Mouse (Mus musculus): ENCODE results near the gene Vmn1r29.
"Not testable (repeated sequence)": the region's sequence is repeated elsewhere in the genome, so short reads cannot be mapped to it uniquely, and the experiment has no call there.

The Vmn1r29 gene

DNA sequence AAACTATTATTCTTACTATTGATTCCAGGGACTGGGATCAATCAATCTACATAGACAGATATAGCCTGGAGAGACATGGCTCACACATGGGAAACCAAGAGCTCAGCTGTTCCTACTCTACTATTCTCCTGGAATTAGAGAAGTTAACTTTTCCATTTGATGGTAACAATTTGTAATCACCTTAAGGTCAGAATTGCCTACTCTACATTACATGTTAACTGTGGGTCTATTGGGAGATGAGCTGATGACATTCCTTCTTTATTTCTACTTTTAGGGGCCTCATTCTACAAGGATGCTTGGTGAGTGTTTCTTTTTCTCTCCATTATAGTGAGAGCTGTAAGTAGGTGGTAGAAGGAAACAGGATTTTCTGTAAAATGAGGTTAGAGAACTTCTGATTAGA is at the start of gene Vmn1r29:
Gene Vmn1r29 (plus strand): TSS at position 301 of the 400 bp plus-strand sequence.
- DNase-seq (ENCODE audit: low spot score in 2 of 2) = no peak

GRCm38 (mm10) chr6:58261737-58262136 is 39.6 kb upstream of the Vmn1r29 start, which contains the start of gene Vmn1r28:
Gene Vmn1r28, plus strand, starts transcription at chr6:58262037.
- DNase-seq (ENCODE audit: low spot score in 2 of 2) = no peak

DNA sequence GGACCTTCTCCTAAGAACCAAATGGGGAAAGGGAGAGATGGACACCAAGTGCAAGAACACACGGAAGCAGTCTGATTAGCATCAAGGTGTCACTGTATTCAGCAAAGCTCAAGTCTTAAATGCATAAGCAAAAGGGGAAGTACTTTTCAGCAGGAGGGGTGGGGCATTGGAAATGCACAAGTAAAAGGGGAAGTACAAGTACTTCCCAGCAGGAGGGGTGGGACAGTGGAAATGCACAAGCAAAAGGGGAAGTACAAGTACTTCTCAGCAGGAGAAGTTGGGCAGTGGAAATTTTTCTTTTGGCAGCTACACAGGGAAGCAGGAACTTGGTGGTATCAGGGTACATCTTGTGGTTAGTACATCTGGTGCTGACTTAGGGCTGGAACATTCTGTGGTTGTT is 21.7 kb upstream of the Vmn1r29 start:
- DNase-seq (ENCODE audit: low spot score in 2 of 2) = not testable (repeated sequence)

- no peak for DNase-seq (ENCODE audit: low spot score in 2 of 2)
Observed at GRCm38 (mm10) chr6:58292201-58292600, 9.1 kb upstream of the Vmn1r29 start.

GRCm38 (mm10) chr6:58298511-58298910 is 2.8 kb upstream of the Vmn1r29 start:
- not testable (repeated sequence) for DNase-seq (ENCODE audit: low spot score in 2 of 2)

DNA sequence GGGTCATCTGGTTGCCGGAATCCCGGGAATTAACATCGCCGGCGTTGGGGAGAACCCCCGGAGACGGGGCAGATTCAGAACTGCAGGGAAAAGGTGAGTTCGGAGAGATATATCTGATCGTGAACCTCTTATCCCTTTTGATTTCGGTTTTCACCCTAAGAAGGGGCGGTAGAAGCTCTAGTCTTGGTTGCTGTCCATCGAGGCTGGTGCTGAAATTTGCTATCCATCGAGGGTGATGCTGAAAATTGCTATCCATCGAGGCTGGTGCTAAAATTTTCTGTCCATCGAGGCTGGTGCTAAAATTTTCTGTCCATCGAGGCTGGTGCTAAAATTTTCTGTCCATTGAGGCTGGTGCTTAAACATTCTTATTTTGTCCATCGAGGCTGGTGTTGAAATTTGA is 29.3 kb downstream of the Vmn1r29 start:
- DNase-seq (ENCODE audit: low spot score in 2 of 2) = not testable (repeated sequence)
